Mouse (Mus musculus): ENCODE results near the gene 2010300C02Rik.
A peak's percentile ranks its signal among the peaks of the same experiment; 100 is the strongest.

2010300C02Rik gene

GRCm38 (mm10) chr1:37711082-37711481, 8.8 kb downstream of the 2010300C02Rik start:
- DNase-seq: no peak

- no peak for DNase-seq
Observed at GRCm38 (mm10) chr1:37709736-37710135, 10.1 kb downstream of the 2010300C02Rik start.

GRCm38 (mm10) chr1:37708270-37708955, 11.5 kb downstream of the 2010300C02Rik start:
- DNase-seq: no peak

- no peak for DNase-seq
Observed at GRCm38 (mm10) chr1:37702326-37702725, 17.6 kb downstream of the 2010300C02Rik start.

GRCm38 (mm10) chr1:37698852-37699439, 20.9 kb downstream of the 2010300C02Rik start:
- no peak for DNase-seq

GRCm38 (mm10) chr1:37698186-37698839, 21.6 kb downstream of the 2010300C02Rik start:
- no peak for DNase-seq

- DNase-seq: peak; percentile 47 to 53
Observed at GRCm38 (mm10) chr1:37696918-37697317, 23.0 kb downstream of the 2010300C02Rik start.

- DNase-seq: no peak
Observed at GRCm38 (mm10) chr1:37695732-37696131, 24.2 kb downstream of the 2010300C02Rik start.

GRCm38 (mm10) chr1:37694417-37694816, 25.5 kb downstream of the 2010300C02Rik start:
- peak; percentile 76 to 83 for DNase-seq

- DNase-seq: no peak
Observed at GRCm38 (mm10) chr1:37691179-37691578, 28.7 kb downstream of the 2010300C02Rik start.

GRCm38 (mm10) chr1:37690665-37691064, 29.2 kb downstream of the 2010300C02Rik start:
- no peak for DNase-seq

GRCm38 (mm10) chr1:37689730-37690129, 30.2 kb downstream of the 2010300C02Rik start:
- DNase-seq: no peak

- DNase-seq: no peak
Observed at GRCm38 (mm10) chr1:37688351-37688750, 31.5 kb downstream of the 2010300C02Rik start.

GRCm38 (mm10) chr1:37687515-37687914, 32.4 kb downstream of the 2010300C02Rik start:
- DNase-seq: peak; percentile 41 to 49

GRCm38 (mm10) chr1:37686953-37687441, 32.9 kb downstream of the 2010300C02Rik start:
- peak; percentile 57 to 59 for DNase-seq

GRCm38 (mm10) chr1:37678327-37679123, 41.4 kb downstream of the 2010300C02Rik start:
- peak; percentile 89 to 93 for DNase-seq

- DNase-seq: no peak
Observed at GRCm38 (mm10) chr1:37676967-37677512, 42.8 kb downstream of the 2010300C02Rik start.

GRCm38 (mm10) chr1:37675444-37675843, 44.4 kb downstream of the 2010300C02Rik start:
- DNase-seq: no peak

- DNase-seq: no peak
Observed at GRCm38 (mm10) chr1:37674266-37674665, 45.6 kb downstream of the 2010300C02Rik start.

- no peak for DNase-seq
Observed at GRCm38 (mm10) chr1:37671316-37671715, 48.6 kb downstream of the 2010300C02Rik start.

GRCm38 (mm10) chr1:37667386-37667785, 52.5 kb downstream of the 2010300C02Rik start:
- DNase-seq: no peak

- no peak for DNase-seq
Observed at GRCm38 (mm10) chr1:37666587-37666986, 53.3 kb downstream of the 2010300C02Rik start.
